Mouse (Mus musculus) heart, embryonic 10.5 days (tissue): ENCODE measurements around the gene Mpp3. TPM values are rescaled to one million over a fixed set of nuclear protein-coding genes. Genes with fewer than 3 reads are reported as not detected.

Experiments
- DNase-seq: peaks from one replicate; pipeline ENCODE4 v3.0.0-alpha.2; 2017; ENCODE audit warnings: low spot score
- H3K27ac ChIP-seq: fragments of 300-500 bp; sonication (generic); 2 replicates; pipeline ENCODE4 v1.5.1; 2016; ENCODE audit warnings: mild to moderate bottlenecking
- H3K27me3 ChIP-seq: fragments of 300-500 bp; sonication (generic); 2 replicates; pipeline ENCODE4 v1.6.1; 2016; ENCODE audit warnings: mild to moderate bottlenecking; ENCODE audit not compliant: poor library complexity, insufficient read depth, severe bottlenecking
- H3K36me3 ChIP-seq: fragments of 300-500 bp; sonication (generic); 2 replicates; pipeline ENCODE4 v1.6.1; 2016; ENCODE audit warnings: mild to moderate bottlenecking, moderate library complexity
- H3K4me1 ChIP-seq: fragments of 300-500 bp; sonication (generic); 2 replicates; pipeline ENCODE4 v1.6.1; 2016; ENCODE audit warnings: mild to moderate bottlenecking
- H3K4me3 ChIP-seq: fragments of 300-500 bp; sonication (generic); 2 replicates; pipeline ENCODE4 v1.5.1; 2016; ENCODE audit warnings: mild to moderate bottlenecking, moderate library complexity
- H3K9me3 ChIP-seq: fragments of 300-500 bp; sonication (generic); 2 replicates; pipeline ENCODE4 v1.6.1; 2016; ENCODE audit warnings: mild to moderate bottlenecking, moderate library complexity
- WGBS: fragments of 180-500 bp; shearing (Covaris S2); methylation state at CpG from one replicate; pipeline ENCODE4 v1.1.7; 2016; 5-methylcytosine and 5-hydroxymethylcytosine counted together
- polyA plus RNA-seq: library from polyadenylated mRNA; unstranded; fragments of >200 nt; fragmentation: Nextera tagmentation; extraction: Ambion mirVana; gene quantifications from 2 replicates; pipeline ENCODE4 v1.2.1, GENCODE M21; 2016

Gene Mpp3
- polyA plus RNA-seq, 1 experiment from 2014 or later = 5.1 TPM

DNA sequence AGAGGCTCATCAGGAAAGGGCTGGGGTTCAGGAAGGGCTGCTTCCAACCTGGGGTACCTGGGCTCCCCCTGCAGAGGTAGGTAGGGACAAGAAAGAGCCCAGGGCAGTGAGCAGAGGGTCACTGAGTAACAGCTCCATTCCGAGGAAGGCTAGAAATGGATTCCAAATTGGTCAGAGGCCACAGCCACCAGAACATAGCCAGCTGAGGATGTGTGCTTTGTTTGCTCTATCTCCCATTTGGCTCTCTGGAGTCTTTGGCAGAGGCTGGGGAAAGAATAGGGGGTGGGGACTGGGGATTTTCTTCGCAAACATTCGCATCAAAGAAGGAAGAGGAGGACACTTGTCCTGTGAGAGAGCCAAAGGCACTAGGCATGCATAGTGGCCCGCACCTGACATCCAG, 23.7 kb upstream of the Mpp3 start:
- Histone ChIP-seq H3K27ac (peak overlapping the region; percentile 72), H3K4me3 (no peak overlapping the region), H3K9me3 (no peaks in the 10 kb centered on the region), H3K27me3 (peaks cover 20% of the 10 kb centered on the region; the same call in 1 of the 2 replicates), H3K36me3 (no peaks in the 10 kb centered on the region), H3K4me1 (peaks cover 11% of the 10 kb centered on the region; the same call in 1 of the 2 replicates)
- WGBS = 53% methylated on average over 4 of the region's 4 CpGs
- DNase-seq = no peak

DNA sequence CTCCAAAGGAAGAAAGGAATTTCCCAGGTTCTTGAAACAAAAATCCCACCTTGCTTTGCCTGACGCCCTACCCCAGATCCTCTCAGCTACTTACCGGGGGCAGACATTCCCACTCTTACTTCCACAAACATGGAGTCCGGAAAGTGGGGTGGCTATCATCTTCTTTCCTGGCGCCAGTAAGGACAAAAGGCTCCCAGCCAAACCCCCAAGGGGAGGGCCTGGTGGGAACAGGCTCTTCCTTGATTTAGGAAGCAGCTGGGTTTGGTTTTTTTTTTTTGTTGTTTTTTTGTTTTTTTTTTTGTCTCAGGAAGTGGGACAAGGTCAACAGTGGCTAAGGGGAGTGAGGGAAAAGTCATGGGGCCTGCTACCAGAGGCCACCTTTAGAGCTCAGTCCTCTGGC, 23.3 kb upstream of the Mpp3 start:
- Histone ChIP-seq H3K36me3 (no peaks in the 10 kb centered on the region), H3K4me1 (peaks cover 11% of the 10 kb centered on the region; the same call in 1 of the 2 replicates), H3K27me3 (peaks cover 20% of the 10 kb centered on the region; the same call in 1 of the 2 replicates), H3K9me3 (no peaks in the 10 kb centered on the region), H3K27ac (peak overlapping the region; percentile 72), H3K4me3 (0 out of 2 replicates have a peak overlapping the region, but pooled peaks have one; percentile 18)
- WGBS = 48% methylated on average over 4 of the region's 4 CpGs
- DNase-seq = no peak

DNA sequence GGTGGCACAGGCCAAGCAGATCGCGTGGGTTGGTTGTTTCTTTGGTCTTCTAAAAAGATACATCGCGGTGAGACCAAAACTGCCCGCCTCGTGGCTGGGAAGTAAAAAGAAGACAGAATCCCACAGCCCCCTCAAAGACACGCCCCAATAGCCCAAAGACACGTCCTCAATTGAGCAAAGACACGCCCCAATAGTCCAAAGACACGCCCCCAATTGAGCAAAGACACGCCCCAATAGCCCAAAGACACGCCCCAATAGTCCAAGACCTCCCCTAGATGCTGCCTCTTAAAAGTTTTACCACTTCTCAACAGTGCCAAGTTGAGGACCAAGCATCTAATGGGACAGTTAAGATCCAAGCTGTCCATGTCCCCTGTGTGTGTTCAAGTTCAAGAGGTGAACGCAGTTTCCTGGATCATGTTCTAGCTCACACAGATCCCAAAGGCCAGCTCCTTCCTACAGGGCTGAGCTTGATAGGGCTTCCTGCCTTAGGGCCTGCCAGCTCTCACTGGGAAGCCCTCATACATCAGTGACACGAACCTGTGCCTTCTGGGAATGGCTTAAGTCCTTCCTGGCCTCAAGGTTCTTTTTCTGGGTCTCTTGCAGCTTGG, 21.7 kb upstream of the Mpp3 start:
- no peak overlapping the region for H3K4me3 ChIP-seq
- H3K36me3 ChIP-seq = peaks cover 8% of the 10 kb centered on the region; the same call in 1 of the 2 replicates
- peaks cover 9% of the 10 kb centered on the region for H3K9me3 ChIP-seq
- 52% methylated on average over 14 of the region's 14 CpGs for WGBS
- peaks cover 11% of the 10 kb centered on the region; the same call in 1 of the 2 replicates for H3K4me1 ChIP-seq
- peaks cover 20% of the 10 kb centered on the region; the same call in 1 of the 2 replicates for H3K27me3 ChIP-seq
- H3K27ac ChIP-seq = 0 out of 2 replicates have a peak overlapping the region, but pooled peaks have one; percentile 60
- no peak for DNase-seq

DNA sequence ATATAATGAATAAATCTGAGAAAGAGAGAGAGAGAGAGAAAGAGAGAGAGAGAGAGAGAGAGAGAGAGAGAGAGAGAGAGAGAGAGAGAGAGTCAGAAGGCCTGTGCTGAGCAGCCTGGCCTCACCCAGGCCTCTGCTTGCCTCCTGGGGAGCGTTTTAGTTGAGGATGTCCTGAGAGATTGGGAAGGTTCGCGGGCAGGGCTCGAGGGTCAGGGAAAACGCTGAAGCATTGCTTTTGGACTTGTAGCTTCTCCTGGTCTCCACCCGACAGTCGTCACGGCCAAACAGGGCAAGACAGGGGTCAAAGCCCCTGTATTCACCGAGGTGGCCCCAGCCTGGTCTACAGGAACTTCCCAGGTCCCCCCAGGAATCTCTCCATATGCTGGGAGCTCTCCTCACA, 18.3 kb upstream of the Mpp3 start:
- DNase-seq = no peak
- Histone ChIP-seq H3K4me3 (no peak overlapping the region), H3K36me3 (peaks cover 8% of the 10 kb centered on the region; the same call in 1 of the 2 replicates), H3K9me3 (peaks cover 9% of the 10 kb centered on the region), H3K27ac (no peak overlapping the region), H3K4me1 (0 out of 2 replicates have a peak, but pooled peaks cover 5% of the 10 kb centered on the region), H3K27me3 (no peaks in the 10 kb centered on the region)
- WGBS = 76% methylated on average over 9 of the region's 9 CpGs

DNA sequence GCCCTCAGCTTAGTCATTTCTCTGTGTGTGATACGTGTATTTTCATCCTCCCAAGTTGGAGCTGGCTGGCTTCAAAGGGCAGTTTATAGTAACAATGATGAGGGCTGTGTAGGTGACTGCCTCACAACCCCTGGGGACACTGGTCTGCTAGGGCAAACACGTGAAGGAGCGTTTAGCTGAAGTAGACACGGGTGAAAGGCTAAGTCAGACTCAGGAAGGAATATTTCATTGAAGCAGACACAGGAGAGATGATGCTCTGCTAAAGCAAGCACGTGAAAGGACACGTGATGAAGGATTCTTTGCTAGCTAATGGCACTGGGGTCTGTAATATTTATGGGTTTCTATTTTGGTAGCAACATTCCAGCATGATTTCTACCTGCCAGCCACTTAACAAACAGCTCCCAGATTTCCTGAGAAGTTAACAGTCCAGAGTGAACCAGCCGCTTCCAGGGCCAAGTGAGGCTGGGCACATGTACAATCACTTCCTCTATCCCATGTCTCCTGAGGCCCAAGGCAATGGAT, 16.5 kb upstream of the Mpp3 start:
- H3K9me3 ChIP-seq = peaks cover 9% of the 10 kb centered on the region
- 83% methylated on average over 7 of the region's 7 CpGs for WGBS
- no peak for DNase-seq

DNA sequence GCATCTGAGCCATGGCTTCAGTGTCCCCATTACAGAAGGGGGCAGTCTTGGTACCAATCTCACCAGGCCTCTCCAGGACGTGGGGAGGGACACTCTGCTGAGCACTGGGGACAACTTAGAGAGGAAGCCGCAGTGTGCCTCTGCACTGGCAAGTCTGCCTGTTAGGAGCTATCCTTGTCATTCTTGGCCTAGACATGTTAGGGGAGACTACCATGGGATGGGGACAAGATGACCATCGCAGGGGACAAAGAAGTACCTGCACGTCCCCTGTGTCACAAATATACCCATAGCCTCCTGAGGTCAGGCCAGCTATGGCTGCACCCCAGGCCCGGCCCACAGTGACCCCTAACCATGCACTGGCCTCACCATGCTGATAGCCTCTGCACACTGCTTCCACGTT, 15.1 kb upstream of the Mpp3 start:
- DNase-seq = no peak
- 81% methylated on average over 6 of the region's 6 CpGs for WGBS
- Histone ChIP-seq H3K27ac (no peak overlapping the region), H3K4me1 (peaks cover 4% of the 10 kb centered on the region; the same call in 1 of the 2 replicates), H3K4me3 (no peak overlapping the region), H3K36me3 (peaks cover 8% of the 10 kb centered on the region; the same call in 1 of the 2 replicates), H3K27me3 (0 out of 2 replicates have a peak, but pooled peaks cover under 1% of the 10 kb centered on the region), H3K9me3 (peaks cover 9% of the 10 kb centered on the region)

More for the DNA sequence above, 16.5 kb upstream of the Mpp3 start:
- Histone ChIP-seq H3K4me3 (no peak overlapping the region), H3K4me1 (peaks cover under 1% of the 10 kb centered on the region; the same call in 1 of the 2 replicates), H3K27ac (no peak overlapping the region), H3K36me3 (peaks cover 8% of the 10 kb centered on the region; the same call in 1 of the 2 replicates), H3K27me3 (no peaks in the 10 kb centered on the region)

DNA sequence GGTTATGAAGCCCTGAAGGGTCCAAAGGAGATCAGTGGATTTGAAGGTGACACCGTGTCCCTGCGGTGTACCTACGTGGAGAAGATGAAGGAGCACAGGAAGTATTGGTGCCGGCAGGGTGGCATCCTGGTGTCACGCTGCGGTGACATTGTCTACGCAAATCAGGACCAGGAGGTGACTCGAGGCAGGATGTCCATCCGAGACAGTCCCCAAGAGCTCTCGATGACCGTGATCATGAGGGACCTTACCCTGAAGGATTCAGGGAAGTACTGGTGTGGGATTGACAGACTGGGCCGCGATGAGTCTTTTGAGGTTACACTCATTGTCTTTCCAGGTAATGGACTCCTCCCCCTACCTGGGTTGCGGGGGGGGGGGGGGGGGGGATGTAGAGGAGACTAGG, 14.7 kb upstream of the Mpp3 start:
- 89% methylated on average over 13 of the region's 14 CpGs for WGBS
- Histone ChIP-seq H3K9me3 (peaks cover 9% of the 10 kb centered on the region), H3K27ac (no peak overlapping the region), H3K27me3 (peaks cover 5% of the 10 kb centered on the region), H3K4me3 (no peak overlapping the region), H3K36me3 (peaks cover 8% of the 10 kb centered on the region; the same call in 1 of the 2 replicates), H3K4me1 (peaks cover 4% of the 10 kb centered on the region; the same call in 1 of the 2 replicates)
- no peak for DNase-seq

DNA sequence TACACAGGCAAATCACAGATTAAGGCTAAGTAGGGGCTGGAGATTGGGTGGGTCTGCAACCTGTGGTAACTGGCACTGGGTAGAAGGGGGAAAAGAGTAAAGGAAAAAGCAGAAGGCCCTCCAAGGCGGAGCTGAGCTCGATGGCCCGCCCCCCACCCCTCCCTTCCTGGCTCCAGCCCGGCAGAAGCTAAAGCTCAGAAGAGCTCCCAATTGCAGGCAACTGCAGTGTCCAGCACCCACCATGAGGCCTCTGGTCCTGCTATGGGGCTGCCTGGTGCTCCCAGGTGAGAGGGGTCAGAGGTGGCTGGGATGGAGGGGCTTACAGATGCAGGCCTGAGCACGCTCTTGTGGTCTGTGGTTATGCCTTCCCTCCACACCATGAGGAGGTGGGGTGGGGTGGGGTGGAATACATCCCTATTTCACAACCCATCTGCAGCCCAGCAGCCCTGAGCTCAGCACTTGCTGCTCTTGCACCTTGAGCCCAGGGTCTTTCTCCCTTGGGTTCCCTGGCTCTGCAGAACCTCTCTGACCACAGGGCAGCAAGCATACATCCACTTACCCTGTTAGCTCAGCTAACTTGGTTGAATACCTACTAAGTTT, 13.2 kb upstream of the Mpp3 start, which contains the start of gene Cd300lg:
Gene Cd300lg (plus strand): TSS at position 160 of the 600 bp plus-strand sequence.
- WGBS = 65% methylated on average over 5 of the region's 5 CpGs
- Histone ChIP-seq H3K36me3 (peaks cover 8% of the 10 kb centered on the region; the same call in 1 of the 2 replicates), H3K27ac (no peak within 1 kb of the TSS), H3K4me3 (no peak within 1 kb of the TSS), H3K27me3 (peaks cover 12% of the 10 kb centered on the region), H3K4me1 (peaks cover 4% of the 10 kb centered on the region; the same call in 1 of the 2 replicates), H3K9me3 (peaks cover 9% of the 10 kb centered on the region)
- no peak for DNase-seq

DNA sequence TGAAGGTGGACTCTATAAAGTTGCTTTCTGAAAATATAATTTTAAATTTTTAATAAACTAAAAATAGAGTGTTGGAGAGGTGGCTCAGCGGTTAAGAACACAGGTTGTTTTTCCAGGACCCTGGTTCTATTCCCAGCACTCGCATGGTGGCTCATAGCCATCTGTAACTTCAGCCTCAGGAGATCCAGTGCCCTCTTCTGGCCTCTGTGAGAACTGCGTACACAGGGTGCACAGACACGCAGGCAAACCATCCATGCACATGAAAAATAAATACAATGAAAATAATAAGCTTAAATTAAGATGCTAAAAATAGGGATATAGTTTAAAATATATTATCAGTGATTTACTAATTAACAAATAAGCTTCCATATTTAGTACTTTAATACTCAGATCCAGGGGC, 12.4 kb upstream of the Mpp3 start:
- Histone ChIP-seq H3K27me3 (peaks cover 12% of the 10 kb centered on the region), H3K4me3 (no peak overlapping the region), H3K27ac (no peak overlapping the region), H3K4me1 (peaks cover 4% of the 10 kb centered on the region; the same call in 1 of the 2 replicates), H3K36me3 (peaks cover 2% of the 10 kb centered on the region; the same call in 1 of the 2 replicates), H3K9me3 (peaks cover 3% of the 10 kb centered on the region; the same call in 1 of the 2 replicates)
- WGBS = 68% methylated on average over 4 of the region's 4 CpGs
- no peak for DNase-seq

DNA sequence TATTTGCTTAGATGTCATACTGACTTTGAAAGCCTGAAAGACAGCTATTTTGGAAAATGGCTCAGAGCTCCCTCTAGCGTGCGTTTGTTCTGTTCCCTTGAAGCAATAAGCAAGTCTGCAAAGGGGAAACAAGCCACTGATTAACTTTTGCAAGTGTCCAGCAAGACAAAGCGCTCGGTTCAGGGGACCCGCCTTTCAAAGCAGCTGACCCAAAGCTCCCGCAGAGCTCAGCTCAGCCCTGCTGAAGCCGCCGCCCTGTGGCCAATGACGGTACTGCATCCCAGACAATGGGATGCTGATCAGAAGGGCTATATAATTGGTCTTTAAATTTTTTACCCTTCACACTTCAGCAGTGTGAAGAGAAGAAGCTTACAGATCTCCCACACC, 11.9 kb upstream of the Mpp3 start:
- 0% methylated on average over 9 of the region's 9 CpGs for WGBS
- Histone ChIP-seq H3K4me1 (peaks cover 4% of the 10 kb centered on the region; the same call in 1 of the 2 replicates), H3K27ac (no peak overlapping the region), H3K4me3 (no peak overlapping the region), H3K9me3 (no peaks in the 10 kb centered on the region), H3K27me3 (peaks cover 12% of the 10 kb centered on the region), H3K36me3 (no peaks in the 10 kb centered on the region)
- DNase-seq = peak; percentile 92

DNA sequence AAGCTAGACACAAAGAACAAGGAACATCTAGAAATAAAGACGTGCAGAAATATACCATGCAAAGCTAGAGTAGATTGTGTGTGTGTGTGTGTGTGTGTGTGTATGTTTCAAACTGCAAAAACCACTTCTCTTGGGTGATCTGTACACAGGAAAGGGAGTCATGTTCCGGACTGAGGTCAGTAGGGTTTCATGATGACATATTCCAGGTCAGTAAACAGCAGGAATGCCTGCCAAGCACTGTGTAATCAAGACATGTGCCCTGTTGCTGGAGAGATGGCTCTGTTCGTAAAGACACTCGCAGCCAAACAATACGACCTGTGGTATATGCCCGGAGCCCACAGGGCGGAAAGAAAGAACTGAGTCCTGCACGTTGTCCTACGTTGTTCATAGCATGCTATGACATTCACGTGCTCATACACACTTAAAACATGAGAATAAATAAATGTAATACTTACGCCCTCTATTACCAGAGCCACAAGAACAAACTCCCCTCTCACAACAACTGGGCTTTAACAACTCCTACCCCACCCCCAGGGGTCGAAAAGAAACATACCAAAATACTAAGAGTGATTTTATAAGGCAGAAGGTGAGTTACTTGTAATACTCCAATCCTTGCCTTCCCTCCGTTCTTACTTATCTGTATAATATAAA, 11.4 kb upstream of the Mpp3 start:
- H3K27ac ChIP-seq = no peak overlapping the region

DNA sequence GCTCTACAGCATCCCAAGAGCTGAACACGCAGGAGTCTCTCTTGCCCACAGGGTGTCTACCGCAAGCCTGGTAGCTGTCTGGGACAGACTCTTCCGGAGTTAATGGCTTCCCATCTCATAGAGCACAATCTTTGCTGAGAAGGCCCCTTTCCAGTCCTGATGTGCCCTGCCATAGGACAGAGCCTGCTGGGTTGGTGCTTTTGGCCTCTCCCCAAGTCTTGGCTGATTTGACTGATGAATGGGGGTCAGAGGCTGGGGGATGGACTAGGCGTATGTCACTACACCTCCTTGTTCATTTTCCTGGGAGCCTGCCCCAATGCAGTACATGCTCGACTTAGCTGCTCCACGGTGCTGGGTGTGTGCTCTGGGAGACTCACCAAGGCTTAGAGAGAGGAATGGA, 9.5 kb upstream of the Mpp3 start:
- 76% methylated on average over 6 of the region's 6 CpGs for WGBS
- Histone ChIP-seq H3K36me3 (no peaks in the 10 kb centered on the region), H3K4me1 (peaks cover 4% of the 10 kb centered on the region; the same call in 1 of the 2 replicates), H3K27ac (no peak overlapping the region), H3K4me3 (no peak overlapping the region), H3K27me3 (peaks cover 15% of the 10 kb centered on the region), H3K9me3 (no peaks in the 10 kb centered on the region)
- DNase-seq = no peak

More for the DNA sequence above, 11.4 kb upstream of the Mpp3 start:
- Histone ChIP-seq H3K4me1 (peaks cover 4% of the 10 kb centered on the region; the same call in 1 of the 2 replicates), H3K9me3 (no peaks in the 10 kb centered on the region), H3K4me3 (no peak overlapping the region), H3K36me3 (no peaks in the 10 kb centered on the region), H3K27me3 (peaks cover 12% of the 10 kb centered on the region)
- 71% methylated on average over 13 of the region's 13 CpGs for WGBS
- DNase-seq = no peak
